Comparison of ENCODE assay signal across 8 mouse cellular contexts in genomic region chr13:98890871-98891219, GRCm38 (mm10). TPM values are rescaled to one million over a fixed set of nuclear protein-coding genes. Genes with fewer than 3 reads are reported as not detected.
DNase-seq lines count a peak whose midpoint lies in the region; ATAC-seq and TF ChIP-seq lines count a peak whose summit lies in the region.

No protein-coding gene starts in this region.

- peak; percentile 80 for ATAC-seq in activated CD4-positive, CD25-positive, alpha-beta regulatory T cell, adult 4 months
- peak; percentile 81 for ATAC-seq in inflammation-experienced regulatory T-cells, adult 6 months
- ATAC-seq in megakaryocyte-erythroid progenitor cell, adult 5-6 weeks (replicated peaks; ENCODE audit: low FRiP score, low TSS enrichment, poor library complexity, severe bottlenecking), result peak; percentile 79

- intact Hi-C loops in left cerebral cortex, postnatal 10 days (cut with DNase I), result loop anchor here (5.0 kb wide), 1 partner anchor 201 kb away; no protein-coding TSS in a partner anchor

- peak; percentile 63; the same call in 1 of the 2 replicates for TF ChIP-seq POLR2A in cortical plate, adult 2 months (IDR thresholded peaks at IDR 0.05; ENCODE audit: extremely low read depth, insufficient read depth, low read length)

- no peak for TF ChIP-seq CTCF in cortical plate, adult 2 months (IDR thresholded peaks at IDR 0.05; ENCODE audit: extremely low read depth, insufficient read depth, low read length)

- peaks cover 1% of the 10 kb centered on the region for H3K4me1 ChIP-seq in cortical plate, adult 2 months (ENCODE audit: control insufficient read depth, insufficient read depth, low read length)

- peak; percentile 84 for DNase-seq in gastrocnemius, postnatal 10 days
- peak; percentile 79 to 89 for DNase-seq in left cerebral cortex, postnatal 10 days (ENCODE audit: extremely low spot score in 1 of 2, low spot score in 2 of 2)
- peak; percentile 84 for DNase-seq in right cerebral cortex, postnatal 25 days
- DNase-seq in urinary bladder, postnatal 4 days (ENCODE audit: low spot score in 2 of 2), result peak; percentile 75 to 80

- peak overlapping the region; percentile 72; the same call in 1 of the 2 replicates for H3K27ac ChIP-seq in cortical plate, adult 2 months (ENCODE audit: insufficient read depth, low read length)

- H3K4me3 ChIP-seq in cortical plate, adult 2 months (ENCODE audit: insufficient read depth, low read length), result peak overlapping the region; percentile 40

RNA-seq across cellular contexts. Expression of gene Tnpo1, which starts 35.3 kb away (rescaled TPM):
- polyA plus RNA-seq in activated CD4-positive, CD25-positive, alpha-beta regulatory T cell, adult 4 months (2017; shearing (Covaris generic)), result 10 to 100 TPM; 26.7 to 38.3 TPM
- 24.9 and 25.1 TPM in 2 replicates for polyA plus RNA-seq in cortical plate, adult 2 months (2012; rRNA removed)
- 10 to 100 TPM; 58.2 to 70.9 TPM for total RNA-seq in gastrocnemius, postnatal 10 days (2021)
- 10 to 100 TPM; 24.5 to 35.9 (median 35.5) TPM for polyA plus RNA-seq in inflammation-experienced regulatory T-cells, adult 6 months (2017; shearing (Covaris generic))
- total RNA-seq in left cerebral cortex, postnatal 10 days (2021), result 10 to 100 TPM; 66.4 to 66.9 TPM
- total RNA-seq in megakaryocyte-erythroid progenitor cell, adult 5-6 weeks (2014; fragmentation: Nextera tagmentation), result 87.0 and 108 TPM in 2 replicates
- 117 and 119 TPM in 2 replicates for total RNA-seq in megakaryocyte-erythroid progenitor cell, adult 5-6 weeks (2017)

Comparison
In these comparisons a context has a peak if more than half of its experiments do, and no peak if none do; other contexts are left out.
1. Peak in every context shown above with its lines: DNase-seq, ATAC-seq, H3K4me3 ChIP-seq and H3K27ac ChIP-seq.